Mouse (Mus musculus) lung, adult 2 months (tissue): ENCODE measurements around the gene Tead1.

Source experiments
- CTCF ChIP-seq: fragments of 200-500 bp; IDR thresholded peaks from 2 replicates; pipeline ENCODE4 v1.5.1; 2011; ENCODE audit warnings: mild to moderate bottlenecking, low read length, control low read depth; ENCODE audit not compliant: insufficient read depth
- POLR2A ChIP-seq: fragments of 200-500 bp; IDR thresholded peaks from 2 replicates; pipeline ENCODE4 v1.6.1; 2011; ENCODE audit warnings: low read depth, mild to moderate bottlenecking, control low read depth, low read length, borderline replicate concordance; ENCODE audit errors: extremely low read depth

DNA sequence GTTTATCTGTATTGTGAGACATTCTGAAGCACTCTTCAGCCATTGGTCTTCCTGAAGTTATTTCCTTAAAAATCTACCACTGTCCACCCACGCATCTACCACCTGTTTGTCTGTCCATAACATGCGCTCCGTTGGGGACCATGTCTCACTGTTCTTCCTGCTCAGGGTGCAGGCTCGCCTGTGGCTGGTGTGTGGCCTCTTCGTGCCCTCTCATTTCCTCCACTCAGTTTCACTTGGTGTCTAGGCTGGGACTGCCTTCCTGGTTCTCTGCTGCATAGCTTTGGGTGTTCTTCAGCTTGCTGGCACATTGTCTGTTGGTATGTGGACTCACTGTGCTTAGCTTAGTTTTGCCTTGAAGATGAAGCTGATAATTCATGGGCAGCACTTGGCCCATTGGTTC, 32.9 kb downstream of the Tead1 start:
- TF ChIP-seq CTCF: no peak
- TF ChIP-seq POLR2A: no peak
